Mouse (Mus musculus): ENCODE results near the gene Grik2.
"Not testable (repeated sequence)": the region's sequence is repeated elsewhere in the genome, so short reads cannot be mapped to it uniquely, and the experiment has no call there.

Grik2 gene

GRCm38 (mm10) chr10:49322413-49322812 is 466.2 kb downstream of the Grik2 start:
- DNase-seq (ENCODE audit: low spot score): no peak

- no peak for DNase-seq (ENCODE audit: low spot score)
Measured at GRCm38 (mm10) chr10:49319880-49320279, 468.7 kb downstream of the Grik2 start.

GRCm38 (mm10) chr10:49256247-49256939 is 532.2 kb downstream of the Grik2 start:
- no peak for DNase-seq (ENCODE audit: low spot score)

DNA sequence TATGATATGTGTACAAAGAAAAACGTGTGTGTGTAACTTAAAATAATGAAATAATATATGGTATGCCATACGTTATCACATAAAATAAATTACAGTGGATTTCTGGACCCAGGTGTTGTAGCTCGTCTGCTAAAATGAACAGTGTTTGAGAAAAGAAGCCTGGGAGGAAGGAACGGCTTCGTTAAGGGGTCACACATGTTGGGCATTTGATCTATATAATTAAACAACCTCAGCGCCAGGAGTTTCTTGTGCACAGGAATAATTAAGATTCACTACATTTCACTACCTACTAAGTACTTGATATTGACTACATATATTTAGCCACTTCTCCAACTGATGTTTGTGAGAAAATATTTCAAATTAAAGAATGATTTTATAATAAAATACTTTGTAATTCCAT is 551.2 kb downstream of the Grik2 start:
- DNase-seq (ENCODE audit: low spot score): not testable (repeated sequence)

DNA sequence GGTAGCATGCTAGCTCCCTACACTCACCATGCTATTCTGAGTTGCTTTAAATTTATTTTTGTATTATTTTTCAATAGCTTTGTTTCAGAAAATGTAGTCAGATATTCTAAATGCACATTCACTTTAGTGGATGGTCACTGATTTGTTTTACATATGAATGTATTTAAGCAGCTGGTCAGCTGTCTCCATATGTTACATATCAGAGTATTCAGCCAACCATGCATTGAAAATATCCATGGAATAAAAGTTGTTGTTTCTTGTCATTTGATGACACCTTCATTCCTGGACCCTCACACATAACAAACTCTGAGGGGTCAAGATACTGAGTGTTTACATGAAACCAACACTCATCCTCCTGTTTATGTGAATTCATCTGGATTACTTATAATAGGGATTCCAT is 551.7 kb downstream of the Grik2 start:
- DNase-seq (ENCODE audit: low spot score): not testable (repeated sequence)

DNA sequence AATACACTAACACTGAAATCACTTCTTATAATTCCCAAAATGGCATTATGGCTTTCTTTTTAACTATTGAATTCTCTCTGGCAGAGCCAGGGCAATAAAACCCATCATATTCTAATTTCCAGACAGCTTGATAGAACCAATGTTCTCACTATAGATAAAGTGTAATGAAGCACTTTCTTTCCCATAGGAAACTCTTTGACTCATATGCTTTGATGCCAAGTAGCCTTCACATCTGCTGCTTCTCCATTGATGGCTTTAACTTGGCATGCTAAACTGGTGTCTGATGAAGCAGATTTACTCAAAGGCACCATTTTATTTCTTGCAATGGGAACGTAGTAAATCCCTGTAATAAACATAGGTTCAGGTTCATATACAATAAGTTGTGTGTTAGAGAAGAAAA is 568.5 kb downstream of the Grik2 start:
- no peak for DNase-seq (ENCODE audit: low spot score)

DNA sequence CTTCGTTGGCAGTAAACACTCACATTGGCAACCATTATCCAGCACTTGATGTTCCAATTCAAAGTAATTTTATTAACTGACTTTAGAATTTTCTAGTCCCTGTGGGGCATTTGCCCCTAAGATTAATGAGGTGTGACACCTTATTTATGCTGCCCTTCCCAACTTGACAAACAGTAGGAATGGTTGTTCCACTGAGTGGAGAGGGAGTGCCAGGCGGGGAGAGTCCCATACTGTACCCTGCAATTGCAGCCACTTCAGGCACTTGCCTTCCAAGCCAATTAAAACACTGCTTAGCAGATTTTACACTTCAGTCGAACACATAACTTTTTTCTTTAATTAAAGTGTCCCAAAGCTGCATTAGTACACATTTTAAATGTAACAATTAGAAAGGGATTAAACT is 568.9 kb downstream of the Grik2 start:
- DNase-seq (ENCODE audit: low spot score): no peak

DNA sequence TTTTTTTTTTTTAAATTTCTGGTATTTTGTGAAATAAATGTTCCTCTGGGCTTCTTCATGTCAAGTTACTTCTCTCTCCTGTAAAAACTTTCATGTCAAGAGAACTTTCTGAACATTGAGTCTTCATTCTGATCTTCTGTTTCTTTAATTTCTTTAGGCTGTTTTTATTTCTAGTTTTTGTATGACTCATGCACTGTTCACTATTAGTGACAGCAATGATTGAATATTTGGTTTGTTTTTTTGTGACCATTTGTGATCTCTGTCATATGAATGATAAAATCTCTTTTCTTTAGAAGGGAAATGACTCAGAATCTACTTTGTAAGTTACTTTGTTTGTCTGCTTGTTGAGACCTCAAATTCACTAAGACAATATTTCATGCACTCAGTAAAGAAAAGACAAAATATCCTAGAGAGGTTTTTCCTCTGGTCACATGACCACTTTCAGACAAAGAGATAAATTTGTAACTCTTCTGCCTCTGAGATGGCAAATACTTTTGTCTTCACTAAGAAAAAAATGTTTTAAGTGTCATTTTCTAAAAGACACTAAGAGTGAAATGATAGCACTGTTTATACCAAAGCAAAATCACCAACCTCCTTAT is 596.7 kb downstream of the Grik2 start:
- no peak for DNase-seq (ENCODE audit: low spot score)

DNA sequence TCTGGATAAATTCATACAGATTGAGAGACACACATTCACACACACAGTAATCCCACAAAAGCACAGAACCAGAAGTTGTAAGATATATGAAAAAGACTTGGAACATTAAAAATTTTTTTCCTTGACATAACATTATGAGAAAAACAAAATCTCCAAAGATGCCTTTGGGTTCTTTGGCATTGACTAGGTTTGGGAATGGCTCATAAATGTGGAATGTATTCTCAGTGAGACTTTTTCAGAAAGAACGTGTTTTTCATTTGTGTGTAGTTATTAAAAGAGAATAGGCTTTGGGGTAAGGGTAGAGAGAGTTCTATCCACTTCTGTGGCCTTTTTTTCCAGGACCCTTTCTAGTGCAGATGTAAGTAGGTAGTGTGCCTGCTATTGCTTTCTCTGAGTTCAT is 597.3 kb downstream of the Grik2 start:
- DNase-seq (ENCODE audit: low spot score): no peak

GRCm38 (mm10) chr10:49154134-49154533 is 634.4 kb downstream of the Grik2 start:
- DNase-seq (ENCODE audit: low spot score): no peak

- not testable (repeated sequence) for DNase-seq (ENCODE audit: low spot score)
Measured at GRCm38 (mm10) chr10:49151496-49151895, 637.1 kb downstream of the Grik2 start.

DNA sequence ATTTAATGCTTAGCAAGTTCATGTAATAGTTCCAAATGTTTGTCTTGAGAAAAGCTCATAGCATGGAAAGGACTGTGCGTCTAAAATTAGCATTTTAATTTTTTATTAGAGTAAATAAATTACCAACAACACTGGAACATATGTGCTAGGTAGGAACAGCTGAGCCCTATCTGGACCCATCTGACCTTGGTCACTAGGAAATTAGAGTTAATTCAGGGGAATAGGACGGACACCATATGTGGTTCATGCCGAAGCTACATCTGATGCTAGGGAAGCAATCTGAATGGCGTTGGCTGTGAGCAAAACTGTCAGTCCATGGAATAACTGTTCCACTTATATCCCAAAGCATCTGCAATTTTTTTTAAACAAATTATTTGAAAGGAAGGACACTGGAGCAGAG is 638.9 kb downstream of the Grik2 start:
- no peak for DNase-seq (ENCODE audit: low spot score)

GRCm38 (mm10) chr10:49142658-49143057 is 645.9 kb downstream of the Grik2 start:
- DNase-seq (ENCODE audit: low spot score): no peak

DNA sequence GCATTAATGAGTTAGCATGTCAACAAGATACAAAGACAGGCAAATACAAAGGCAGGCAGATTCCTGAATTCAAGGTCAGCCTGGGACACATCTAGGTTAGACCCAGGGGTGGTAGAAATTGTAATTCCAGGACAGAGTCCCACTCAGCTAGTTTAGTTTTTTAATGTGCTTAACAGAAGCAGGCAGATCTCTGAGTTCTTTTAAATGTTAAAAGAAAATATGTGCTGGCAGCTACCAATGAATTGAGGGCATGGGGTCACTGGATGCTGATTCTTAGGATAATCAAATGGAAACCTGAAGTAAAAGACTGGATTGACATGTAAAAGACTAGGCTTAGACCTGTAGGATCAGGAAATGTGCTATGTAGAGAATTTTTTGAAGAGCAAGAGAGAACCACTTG is 651.8 kb downstream of the Grik2 start:
- DNase-seq (ENCODE audit: low spot score): no peak

GRCm38 (mm10) chr10:49131311-49131710 is 657.3 kb downstream of the Grik2 start:
- DNase-seq (ENCODE audit: low spot score): no peak

DNA sequence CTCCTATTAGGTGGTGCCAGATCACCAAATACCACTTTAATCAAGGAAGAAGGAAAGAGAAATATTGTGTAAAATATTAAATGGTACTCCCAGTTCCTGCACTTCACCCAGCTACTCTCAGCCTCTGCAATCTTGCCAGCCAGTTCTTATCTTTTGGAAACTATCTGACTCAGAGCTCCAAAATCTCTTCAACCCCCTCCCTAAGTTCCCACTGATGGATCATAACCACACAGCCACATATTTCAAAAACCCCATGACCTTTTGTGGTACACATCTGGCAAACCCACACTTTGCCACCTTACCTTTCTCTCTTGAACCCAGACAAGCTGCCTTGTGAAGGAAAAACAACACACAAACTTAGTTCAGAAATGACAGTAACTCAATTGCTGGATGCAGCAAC is 738.2 kb downstream of the Grik2 start:
- DNase-seq (ENCODE audit: low spot score): no peak

DNA sequence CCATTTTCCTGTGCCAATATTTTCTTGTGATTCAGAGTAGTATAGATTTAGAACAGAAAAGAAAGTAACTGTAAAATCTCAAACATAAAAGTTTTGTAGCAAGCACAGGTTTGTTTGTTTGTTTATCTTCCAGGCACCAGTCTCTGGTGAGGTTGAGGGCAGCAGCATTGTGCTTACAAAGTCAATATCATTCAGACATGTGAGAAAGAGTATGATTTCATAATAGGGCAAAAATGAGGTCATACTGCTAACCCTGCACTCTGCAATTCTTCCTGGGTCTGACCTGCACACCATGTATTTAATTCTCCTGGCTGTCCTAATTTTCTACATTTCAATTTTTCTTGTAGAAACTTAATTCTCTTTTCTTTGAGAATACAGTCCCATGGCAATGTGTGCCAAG is 739.2 kb downstream of the Grik2 start:
- no peak for DNase-seq (ENCODE audit: low spot score)

Measured in T-cell, adult 2 months (primary cell).